ENCODE assay signal across 8 mouse cellular contexts in genomic region chr2:117017921-117018651, GRCm38 (mm10).
DNase-seq lines count a peak whose midpoint lies in the region; ATAC-seq lines count a peak whose summit lies in the region.

No protein-coding gene starts in this region.

- no peak; the same call in 1 of the 2 replicates for ATAC-seq in embryonic facial prominence, embryonic 12.5 days (ENCODE audit: insufficient number of reproducible peaks, insufficient read depth, low FRiP score, low TSS enrichment)
- no peak for ATAC-seq in heart, embryonic 13.5 days (ENCODE audit: extremely low read depth, insufficient number of reproducible peaks, low FRiP score, low TSS enrichment)

- H3K4me3 ChIP-seq in embryonic facial prominence, embryonic 12.5 days: no peak overlapping the region
- H3K4me3 ChIP-seq in heart, embryonic 13.5 days: no peak overlapping the region
- H3K4me3 ChIP-seq in macrophage (ENCODE audit: inconsistent target): no peak overlapping the region

- H3K4me2 ChIP-seq in embryonic facial prominence, embryonic 12.5 days (replicated peaks): no peak overlapping the region
- no peak overlapping the region for H3K4me2 ChIP-seq in heart, embryonic 13.5 days

- no peaks in the 10 kb centered on the region for H3K9me3 ChIP-seq in embryonic facial prominence, embryonic 12.5 days
- no peaks in the 10 kb centered on the region for H3K9me3 ChIP-seq in heart, embryonic 13.5 days

- no peaks in the 10 kb centered on the region for H3K79me2 ChIP-seq in macrophage (ENCODE audit: inconsistent target)

- no peak overlapping the region for H3K9ac ChIP-seq in embryonic facial prominence, embryonic 12.5 days
- no peak overlapping the region for H3K9ac ChIP-seq in heart, embryonic 13.5 days

- H3K4me1 ChIP-seq in embryonic facial prominence, embryonic 12.5 days: peaks cover 16% of the 10 kb centered on the region
- peaks cover 22% of the 10 kb centered on the region; the same call in 1 of the 2 replicates for H3K4me1 ChIP-seq in heart, embryonic 13.5 days

- peak; percentile 86 for DNase-seq in right cerebral cortex, adult 18-20 months
- no peak for DNase-seq in right cerebral cortex, postnatal 14 days
- DNase-seq in layer of hippocampus, adult 9-11 months: peak; percentile 70
- peak; percentile 61 to 67 for DNase-seq in urinary bladder, postnatal 4 days (ENCODE audit: low spot score in 2 of 2)
- DNase-seq in thymus, postnatal 36 days: no peak

- H3K27me3 ChIP-seq in embryonic facial prominence, embryonic 12.5 days: no peaks in the 10 kb centered on the region
- no peaks in the 10 kb centered on the region for H3K27me3 ChIP-seq in heart, embryonic 13.5 days (replicated peaks)

- H3K27ac ChIP-seq in embryonic facial prominence, embryonic 12.5 days: peak overlapping the region; percentile 74
- peak overlapping the region; percentile 61 for H3K27ac ChIP-seq in heart, embryonic 13.5 days (replicated peaks)
- H3K27ac ChIP-seq in macrophage: peak overlapping the region; percentile 98

- H3K36me3 ChIP-seq in embryonic facial prominence, embryonic 12.5 days: no peaks in the 10 kb centered on the region
- no peaks in the 10 kb centered on the region for H3K36me3 ChIP-seq in heart, embryonic 13.5 days
- no peaks in the 10 kb centered on the region for H3K36me3 ChIP-seq in macrophage (ENCODE audit: inconsistent target)

- WGBS in embryonic facial prominence, embryonic 12.5 days: 42% methylated on average over 12 of the region's 12 CpGs
- 55% methylated on average over 12 of the region's 12 CpGs for WGBS in heart, embryonic 13.5 days
- WGBS in macrophage (ENCODE audit: missing documents): 60% methylated on average over 12 of the region's 12 CpGs

Comparison
In these comparisons a context has a peak if more than half of its experiments do, and no peak if none do; other contexts are left out.
1. DNase-seq: peak in right cerebral cortex, adult 18-20 months (single experiment), layer of hippocampus, adult 9-11 months (single experiment) and urinary bladder, postnatal 4 days (2 of 2); none in right cerebral cortex, postnatal 14 days (single experiment) and thymus, postnatal 36 days (0 of 2).
2. Peak in every context shown above with its lines, with median percentiles within 50 percentile points of each other: H3K27ac ChIP-seq.